Comparison of ENCODE assay signal across 28 mouse cellular contexts in genomic region chr1:35717166-35717565, GRCm38 (mm10).
DNase-seq lines count a peak whose midpoint lies in the region; ATAC-seq lines count a peak whose summit lies in the region.
"Had no signal": no experiment of that assay in that cellular context is flagged by ENCODE, and none has a peak within 500 bp of the region (broad histone marks: within the 10 kb centered on the region; RNA-seq: fewer than 3 reads in every experiment).

No protein-coding gene starts in this region.

- no peak overlapping the region for H3K4me3 ChIP-seq in limb, embryonic 10.5 days
- no peak overlapping the region for H3K4me3 ChIP-seq in forebrain, embryonic 12.5 days (replicated peaks)
- H3K4me3 ChIP-seq: embryonic facial prominence, embryonic 12.5 days; embryonic facial prominence, embryonic 15.5 days; erythroblast, embryonic 14.5 days; forebrain, embryonic 13.5 days; heart, adult 2 months; heart, embryonic 10.5 days; heart, embryonic 13.5 days had no signal

- no peak for ATAC-seq in forebrain, embryonic 12.5 days (ENCODE audit: low FRiP score)
- ATAC-seq: activated CD4-positive, CD25-positive, alpha-beta regulatory T cell, adult 4 months; CD4-positive, CD25-positive, alpha-beta regulatory T cell, adult 4 months; forebrain, embryonic 13.5 days; forebrain, embryonic 16.5 days; hindbrain, postnatal 0 days; inflammation-experienced regulatory T-cells, adult 6 months had no signal

- no peak overlapping the region for H3K4me2 ChIP-seq in forebrain, embryonic 12.5 days
- H3K4me2 ChIP-seq: embryonic facial prominence, embryonic 12.5 days; embryonic facial prominence, embryonic 15.5 days; forebrain, embryonic 13.5 days; heart, embryonic 13.5 days; hindbrain, embryonic 14.5 days had no signal

- H3K4me1 ChIP-seq in limb, embryonic 10.5 days = no peaks in the 10 kb centered on the region
- no peaks in the 10 kb centered on the region for H3K4me1 ChIP-seq in forebrain, embryonic 12.5 days
- H3K4me1 ChIP-seq: embryonic facial prominence, embryonic 12.5 days; embryonic facial prominence, embryonic 15.5 days; forebrain, embryonic 13.5 days; heart, embryonic 10.5 days; heart, embryonic 13.5 days had no signal

- DNase-seq in adrenal gland, adult 8-10 months = peak; percentile 39
- DNase-seq in adrenal gland, postnatal 4 days (ENCODE audit: low spot score in 2 of 2) = no peak
- DNase-seq in adrenal gland, postnatal 10 days = peak; percentile 10
- peak; percentile 26 for DNase-seq in adrenal gland, postnatal 14 days
- peak; percentile 6 for DNase-seq in limb, embryonic 10.5 days (ENCODE audit: low spot score)
- DNase-seq: cerebellum, adult 18-20 months; cerebellum, adult 9-10 months; cerebellum, postnatal 14 days; gastrocnemius, postnatal 10 days; gastrocnemius, postnatal 36 days; heart, adult 2 months; heart, postnatal 14 days; heart, postnatal 4 days; kidney, adult 18-20 months; kidney, adult 9 months had no signal

- 91% methylated on average over 2 of the region's 2 CpGs for WGBS in limb, embryonic 10.5 days
- 84% methylated on average over 2 of the region's 2 CpGs for WGBS in forebrain, embryonic 12.5 days

- no peaks in the 10 kb centered on the region for H3K9me3 ChIP-seq in limb, embryonic 10.5 days (replicated peaks)
- 0 out of 2 replicates have a peak, but pooled peaks cover 5% of the 10 kb centered on the region for H3K9me3 ChIP-seq in forebrain, embryonic 12.5 days
- H3K9me3 ChIP-seq: embryonic facial prominence, embryonic 15.5 days; heart, embryonic 10.5 days; heart, embryonic 13.5 days had no signal

- H3K27ac ChIP-seq in limb, embryonic 10.5 days = no peak overlapping the region
- H3K27ac ChIP-seq in forebrain, embryonic 12.5 days = no peak overlapping the region
- H3K27ac ChIP-seq: embryonic facial prominence, embryonic 12.5 days; embryonic facial prominence, embryonic 15.5 days; forebrain, embryonic 13.5 days; heart, adult 2 months; heart, embryonic 10.5 days; heart, embryonic 13.5 days; hindbrain, embryonic 14.5 days; hindbrain, postnatal 0 days had no signal

- H3K36me3 ChIP-seq in limb, embryonic 10.5 days = no peaks in the 10 kb centered on the region
- H3K36me3 ChIP-seq in forebrain, embryonic 12.5 days (replicated peaks) = no peaks in the 10 kb centered on the region
- H3K36me3 ChIP-seq: embryonic facial prominence, embryonic 12.5 days; embryonic facial prominence, embryonic 15.5 days; heart, embryonic 10.5 days; heart, embryonic 13.5 days had no signal

- H3K9ac ChIP-seq in forebrain, embryonic 12.5 days = no peak overlapping the region
- H3K9ac ChIP-seq: embryonic facial prominence, embryonic 12.5 days; embryonic facial prominence, embryonic 15.5 days; forebrain, embryonic 13.5 days; heart, embryonic 13.5 days; hindbrain, embryonic 14.5 days had no signal

- no peaks in the 10 kb centered on the region for H3K27me3 ChIP-seq in limb, embryonic 10.5 days (ENCODE audit: low read depth, poor library complexity, severe bottlenecking)
- H3K27me3 ChIP-seq in forebrain, embryonic 12.5 days = no peaks in the 10 kb centered on the region
- H3K27me3 ChIP-seq: embryonic facial prominence, embryonic 12.5 days; embryonic facial prominence, embryonic 15.5 days; forebrain, embryonic 13.5 days; heart, embryonic 13.5 days had no signal

Comparison
In these comparisons a context has a peak if more than half of its experiments do, and no peak if none do; other contexts are left out.
1. DNase-seq: peak in adrenal gland, adult 8-10 months (single experiment), adrenal gland, postnatal 10 days (single experiment), adrenal gland, postnatal 14 days (single experiment) and limb, embryonic 10.5 days (single experiment); none in adrenal gland, postnatal 4 days (0 of 2).